Mouse (Mus musculus): Measurements from ENCODE around the gene Matn3.

- TF ChIP-seq CTCF (IDR thresholded peaks at IDR 0.05; ENCODE audit: low read depth) (peak; percentile 91), EP300 (optimal IDR thresholded peaks at IDR 0.05) (no peak)
These were observed 54.4 kb downstream of the Matn3 start for GRCm38 (mm10) chr12:9002038-9002648.
